Mouse (Mus musculus): ENCODE data around the gene Pou5f1.
A peak's percentile ranks its signal among the peaks of the same experiment; 100 is the strongest.

The Pou5f1 gene

GRCm38 (mm10) chr17:35512916-35513626, 7.3 kb downstream of the Pou5f1 start:
- DNase-seq (ENCODE audit: extremely low spot score, low read depth, low spot score): no peak

- DNase-seq (ENCODE audit: extremely low spot score, low read depth, low spot score): peak; percentile 72
Observed at GRCm38 (mm10) chr17:35513886-35514285, 8.1 kb downstream of the Pou5f1 start.

- no peak for DNase-seq (ENCODE audit: extremely low spot score, low read depth, low spot score)
Observed at GRCm38 (mm10) chr17:35514756-35515155, 8.9 kb downstream of the Pou5f1 start.

- no peak for DNase-seq (ENCODE audit: extremely low spot score, low read depth, low spot score)
Observed at GRCm38 (mm10) chr17:35515911-35516640, 10.3 kb downstream of the Pou5f1 start.

- DNase-seq (ENCODE audit: extremely low spot score, low read depth, low spot score): peak; percentile 85
Observed at GRCm38 (mm10) chr17:35516652-35517500, 11.1 kb downstream of the Pou5f1 start, which contains the start of the genes Tcf19 and Cchcr1. Gene Tcf19, minus strand, starts transcription at chr17:35516824. Gene Cchcr1, plus strand, starts transcription at chr17:35517100.

GRCm38 (mm10) chr17:35517526-35517925, 11.7 kb downstream of the Pou5f1 start:
- no peak for DNase-seq (ENCODE audit: extremely low spot score, low read depth, low spot score)

- no peak for DNase-seq (ENCODE audit: extremely low spot score, low read depth, low spot score)
Observed at GRCm38 (mm10) chr17:35524354-35524753, 18.5 kb downstream of the Pou5f1 start.

GRCm38 (mm10) chr17:35526644-35527043, 20.8 kb downstream of the Pou5f1 start:
- no peak for DNase-seq (ENCODE audit: extremely low spot score, low read depth, low spot score)

- DNase-seq (ENCODE audit: extremely low spot score, low read depth, low spot score): no peak
Observed at GRCm38 (mm10) chr17:35532360-35532759, 26.5 kb downstream of the Pou5f1 start.

GRCm38 (mm10) chr17:35532901-35533300, 27.1 kb downstream of the Pou5f1 start, which contains the start of gene Psors1c2:
Gene Psors1c2, plus strand, starts transcription at chr17:35533201.
- no peak for DNase-seq (ENCODE audit: extremely low spot score, low read depth, low spot score)

- DNase-seq (ENCODE audit: extremely low spot score, low read depth, low spot score): no peak
Observed at GRCm38 (mm10) chr17:35534343-35534742, 28.5 kb downstream of the Pou5f1 start.

GRCm38 (mm10) chr17:35537421-35537820, 31.6 kb downstream of the Pou5f1 start:
- DNase-seq (ENCODE audit: extremely low spot score, low read depth, low spot score): no peak

- DNase-seq (ENCODE audit: extremely low spot score, low read depth, low spot score): no peak
Observed at GRCm38 (mm10) chr17:35538476-35538875, 32.7 kb downstream of the Pou5f1 start.

- no peak for DNase-seq (ENCODE audit: extremely low spot score, low read depth, low spot score)
Observed at GRCm38 (mm10) chr17:35539540-35539939, 33.7 kb downstream of the Pou5f1 start.

GRCm38 (mm10) chr17:35542761-35543411, 37.1 kb downstream of the Pou5f1 start:
- no peak for DNase-seq (ENCODE audit: extremely low spot score, low read depth, low spot score)

GRCm38 (mm10) chr17:35543412-35543861, 37.6 kb downstream of the Pou5f1 start:
- DNase-seq (ENCODE audit: extremely low spot score, low read depth, low spot score): no peak

- no peak for DNase-seq (ENCODE audit: extremely low spot score, low read depth, low spot score)
Observed at GRCm38 (mm10) chr17:35544001-35544400, 38.2 kb downstream of the Pou5f1 start.

GRCm38 (mm10) chr17:35544680-35545079, 38.9 kb downstream of the Pou5f1 start:
- DNase-seq (ENCODE audit: extremely low spot score, low read depth, low spot score): no peak

GRCm38 (mm10) chr17:35547465-35547864, 41.6 kb downstream of the Pou5f1 start:
- DNase-seq (ENCODE audit: extremely low spot score, low read depth, low spot score): no peak

GRCm38 (mm10) chr17:35548636-35549035, 42.8 kb downstream of the Pou5f1 start:
- DNase-seq (ENCODE audit: extremely low spot score, low read depth, low spot score): no peak
